Mouse (Mus musculus) brown adipose tissue, adult 24 weeks (tissue): Measurements from ENCODE around the gene Krt6b. TPM values are rescaled to one million over a fixed set of nuclear protein-coding genes. Genes with fewer than 3 reads are reported as not detected.
"Not testable (repeated sequence)": the region's sequence is repeated elsewhere in the genome, so short reads cannot be mapped to it uniquely, and the experiment has no call there.

ENCODE experiments used
- H3K27ac ChIP-seq: fragments of 200-500 bp; replicated peaks from 2 replicates; pipeline ENCODE4 v1.5.1; 2012; ENCODE audit warnings: low read depth, mild to moderate bottlenecking, low read length
- H3K4me1 ChIP-seq: fragments of 200-500 bp; 2 replicates; pipeline ENCODE4 v1.6.1; 2012; ENCODE audit warnings: low read length, mixed read lengths; ENCODE audit not compliant: control insufficient read depth, insufficient read depth, insufficient read length
- H3K4me3 ChIP-seq: fragments of 200-500 bp; 2 replicates; pipeline ENCODE4 v1.5.1; 2012; ENCODE audit warnings: low read depth, mild to moderate bottlenecking, low read length, moderate library complexity; ENCODE audit not compliant: insufficient read depth
- polyA plus RNA-seq: library from polyadenylated mRNA; stranded (reverse); fragments of >200 nt; gene quantifications from 2 replicates; pipeline ENCODE4 v1.2.4, GENCODE M21; 2012; ENCODE audit not compliant: missing spikeins, insufficient read depth, insufficient read length

Gene Krt6b
- not detected in 2 replicates for polyA plus RNA-seq

DNA sequence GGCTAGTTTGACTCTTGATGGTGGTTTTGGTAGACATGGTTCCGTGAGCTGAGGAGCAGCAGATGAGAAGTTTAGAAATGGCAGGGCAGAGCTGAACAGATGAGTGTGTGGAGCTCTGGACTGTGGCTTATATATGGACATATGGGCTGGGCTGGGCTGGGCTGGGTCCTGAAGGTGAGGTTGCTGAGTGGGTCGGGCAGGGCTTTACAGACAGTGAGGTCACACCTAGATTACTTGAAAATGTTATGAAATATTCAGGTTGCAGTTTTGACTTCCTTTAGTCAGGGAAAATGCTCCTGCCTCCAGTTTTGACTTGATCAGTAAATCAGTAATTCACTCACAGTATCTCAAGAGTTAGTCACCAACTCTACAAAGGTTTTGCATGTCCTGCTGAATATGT, at the start of gene Krt6b:
Krt6b (minus strand) TSS at position 101 of the 400 bp plus-strand sequence.
- no peak within 1 kb of the TSS for H3K4me3 ChIP-seq
- no peaks in the 10 kb centered on the region for H3K4me1 ChIP-seq
- no peak within 1 kb of the TSS for H3K27ac ChIP-seq

DNA sequence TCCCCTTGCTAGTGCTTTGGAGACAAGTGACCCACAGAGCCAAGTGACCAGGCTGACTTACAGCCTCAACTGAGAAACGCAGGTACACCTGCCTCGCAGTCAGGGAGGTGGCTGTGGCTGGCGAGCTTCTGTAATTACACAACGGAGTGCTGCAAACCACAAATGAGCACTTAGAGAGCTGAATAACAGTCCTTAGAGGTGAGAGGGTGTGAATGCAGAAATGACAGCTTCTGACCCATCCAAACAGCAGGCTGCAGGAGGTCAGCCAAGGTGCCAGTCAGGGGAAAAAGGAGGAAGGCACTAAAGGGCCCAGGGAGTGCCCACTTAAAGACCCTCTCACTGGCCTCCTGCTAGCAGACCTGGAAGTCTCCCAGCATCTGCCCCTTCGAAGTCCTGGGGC, 44.6 kb upstream of the Krt6b start:
- H3K27ac ChIP-seq, result no peak overlapping the region
- no peak overlapping the region for H3K4me3 ChIP-seq
- no peaks in the 10 kb centered on the region for H3K4me1 ChIP-seq

DNA sequence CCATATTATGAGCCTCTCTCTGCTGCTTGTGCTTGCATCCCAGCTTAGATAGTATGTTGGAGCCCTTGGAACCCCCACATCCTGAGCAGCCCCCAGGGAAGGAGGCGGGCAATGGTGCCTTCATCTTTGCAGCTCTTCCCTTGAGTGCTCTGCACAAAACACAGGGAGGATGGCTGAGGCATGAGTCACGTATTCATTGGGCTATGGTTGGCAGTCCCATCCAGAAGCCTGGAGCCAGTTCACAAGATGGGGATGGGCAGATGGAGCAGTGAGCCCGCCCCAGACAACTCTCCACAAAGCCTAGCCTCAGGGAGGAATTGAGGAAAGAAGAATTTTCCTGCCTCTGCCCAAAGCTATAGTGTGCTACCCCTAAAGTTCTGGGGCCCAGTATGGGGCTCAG, 35.7 kb upstream of the Krt6b start:
- Histone ChIP-seq H3K4me1 (no peaks in the 10 kb centered on the region), H3K27ac (no peak overlapping the region), H3K4me3 (no peak overlapping the region)

DNA sequence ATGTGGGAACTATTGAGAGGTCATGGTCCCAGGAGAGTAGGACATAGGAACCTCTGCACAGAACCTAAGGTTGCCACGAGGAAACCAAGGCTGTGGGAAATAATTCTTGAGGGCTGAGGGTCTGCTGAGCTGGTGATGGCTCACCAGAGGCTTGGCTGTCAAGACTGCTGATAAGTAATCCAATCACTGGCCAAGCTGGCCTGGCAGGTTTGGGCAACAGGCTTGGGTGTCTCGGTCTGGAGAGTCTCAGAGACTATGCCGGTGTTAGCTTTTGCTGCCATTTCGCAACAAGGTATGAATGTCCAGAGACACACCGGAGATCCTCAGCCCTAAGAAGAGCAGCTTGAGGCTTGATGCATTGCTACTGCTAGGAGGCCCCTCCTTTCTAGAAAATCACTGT, 34.3 kb upstream of the Krt6b start:
- no peak overlapping the region for H3K4me3 ChIP-seq
- no peaks in the 10 kb centered on the region for H3K4me1 ChIP-seq
- no peak overlapping the region for H3K27ac ChIP-seq

DNA sequence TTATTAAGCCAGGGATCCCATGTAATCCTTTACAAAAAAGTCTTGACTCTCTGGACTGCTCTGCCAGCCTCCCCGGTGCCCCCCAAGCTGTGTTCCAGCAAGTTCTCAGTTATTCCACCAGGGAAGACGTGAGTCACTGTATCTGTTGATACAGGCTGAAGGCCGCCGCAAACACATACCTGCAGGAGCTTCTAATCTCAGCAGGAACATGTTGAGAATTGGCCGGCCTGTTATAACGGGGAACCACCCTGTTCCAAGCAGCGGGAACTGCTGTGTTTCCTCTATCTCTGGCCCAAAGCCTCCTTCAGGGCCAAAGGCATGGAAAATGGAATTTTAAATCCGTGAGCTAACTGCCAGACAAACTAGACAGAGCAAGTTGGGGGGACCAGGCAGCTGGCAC, 33.6 kb upstream of the Krt6b start:
- Histone ChIP-seq H3K4me1 (no peaks in the 10 kb centered on the region), H3K4me3 (no peak overlapping the region), H3K27ac (no peak overlapping the region)

DNA sequence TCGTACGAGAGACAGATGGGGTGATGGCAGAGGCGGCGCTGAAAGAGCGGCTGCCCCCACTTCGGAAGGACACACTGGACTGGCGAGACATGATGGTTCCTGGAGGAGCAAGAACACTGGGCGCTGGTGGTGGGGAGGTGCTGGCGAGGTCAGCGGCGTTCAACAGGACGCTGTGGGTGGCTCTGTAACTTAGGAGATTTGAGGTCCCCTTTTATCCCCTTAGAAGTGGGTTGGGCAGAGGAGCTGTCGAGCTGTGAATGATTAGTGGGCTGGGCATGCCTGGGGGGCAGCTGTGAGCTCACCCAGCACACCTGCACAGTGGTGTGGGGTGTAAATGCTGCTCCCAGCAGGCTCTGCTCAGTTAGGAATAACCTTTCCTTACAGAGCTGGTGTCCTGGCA, 32.6 kb upstream of the Krt6b start, which contains the start of gene Krt5:
Krt5 (minus strand) TSS at position 179 of the 400 bp plus-strand sequence.
- Histone ChIP-seq H3K27ac (no peak within 1 kb of the TSS), H3K4me3 (no peak within 1 kb of the TSS), H3K4me1 (no peaks in the 10 kb centered on the region)

DNA sequence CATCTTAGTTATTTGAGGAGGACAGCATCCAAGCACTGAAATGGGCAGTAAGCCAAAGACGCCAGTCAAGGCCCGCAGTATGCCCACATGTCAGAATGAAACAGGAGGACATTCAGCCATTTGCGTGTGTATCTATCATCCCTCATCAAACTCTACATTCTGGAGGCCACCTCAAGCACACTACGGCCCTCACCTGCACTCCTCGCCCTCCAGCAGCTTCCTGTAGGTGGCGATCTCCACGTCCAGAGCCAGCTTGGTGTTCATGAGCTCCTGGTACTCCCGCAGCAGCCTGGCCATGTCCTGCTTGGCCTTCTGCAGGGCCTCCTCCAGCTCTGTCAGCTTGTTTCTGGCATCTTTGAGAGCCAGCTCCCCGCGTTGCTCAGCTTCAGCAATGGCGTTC, 28.6 kb upstream of the Krt6b start:
- Histone ChIP-seq H3K27ac (no peak overlapping the region), H3K4me1 (no peaks in the 10 kb centered on the region), H3K4me3 (no peak overlapping the region)

DNA sequence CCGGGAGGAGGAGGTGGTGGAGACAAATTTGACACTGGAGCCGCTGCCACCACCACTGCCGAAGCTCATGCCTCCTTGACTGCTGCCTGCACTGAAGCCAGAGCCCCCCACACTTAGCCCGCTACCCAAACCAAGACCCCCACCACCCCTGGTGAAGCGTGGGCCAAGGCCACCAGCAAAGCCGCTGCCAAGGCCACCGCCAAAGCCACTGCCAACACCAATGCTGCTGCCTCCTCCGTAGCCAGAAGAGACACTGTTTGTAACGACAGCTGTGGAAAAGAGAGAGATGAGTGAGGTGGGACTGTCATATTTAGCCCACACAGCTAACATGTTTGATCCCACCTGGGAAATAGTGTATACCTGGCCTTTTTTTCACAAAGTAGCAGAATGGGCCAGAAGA, 27.4 kb upstream of the Krt6b start:
- Histone ChIP-seq H3K4me1 (no peaks in the 10 kb centered on the region), H3K27ac (no peak overlapping the region), H3K4me3 (no peak overlapping the region)

DNA sequence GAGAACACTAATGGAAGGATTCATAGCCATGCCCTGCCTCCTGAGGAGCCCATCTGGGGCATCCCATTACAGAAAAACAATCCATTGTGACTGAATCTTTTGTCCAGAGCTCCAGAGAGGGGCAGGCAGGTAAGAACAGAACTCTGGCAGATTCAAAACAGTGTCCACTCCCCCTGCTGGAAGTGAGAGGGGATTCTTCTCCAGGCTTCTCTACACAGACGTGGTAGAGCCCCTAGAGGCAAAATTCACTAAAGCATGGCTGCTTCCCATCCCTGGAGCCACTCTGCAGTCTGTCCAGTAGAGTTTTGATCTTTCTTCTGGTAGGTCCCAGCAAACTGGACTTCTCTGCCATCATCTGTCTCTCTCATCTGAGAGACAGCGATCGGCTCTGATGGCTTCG, 24.0 kb upstream of the Krt6b start:
- H3K27ac ChIP-seq, result no peak overlapping the region
- H3K4me1 ChIP-seq, result no peaks in the 10 kb centered on the region
- H3K4me3 ChIP-seq, result no peak overlapping the region

DNA sequence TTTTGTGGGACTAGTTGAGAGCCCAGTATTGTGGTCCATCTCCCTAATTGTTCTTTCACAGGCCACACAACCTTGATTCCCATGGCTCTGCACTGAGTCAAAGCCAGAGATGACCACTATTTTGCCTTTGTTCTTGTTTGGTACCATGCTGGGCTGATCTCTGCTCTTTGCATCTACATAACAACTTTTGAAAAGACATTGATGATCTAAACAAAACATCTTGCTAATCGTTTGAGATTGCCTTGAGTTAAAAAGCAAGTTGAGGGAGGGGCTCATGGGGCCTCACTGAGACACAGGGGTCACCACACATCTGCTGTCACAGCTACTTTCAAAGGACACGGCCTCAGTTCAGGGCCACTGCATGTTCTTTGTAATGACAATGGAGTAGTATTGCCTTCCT, 22.3 kb upstream of the Krt6b start:
- no peak overlapping the region for H3K4me3 ChIP-seq
- no peak overlapping the region for H3K27ac ChIP-seq
- no peaks in the 10 kb centered on the region for H3K4me1 ChIP-seq

DNA sequence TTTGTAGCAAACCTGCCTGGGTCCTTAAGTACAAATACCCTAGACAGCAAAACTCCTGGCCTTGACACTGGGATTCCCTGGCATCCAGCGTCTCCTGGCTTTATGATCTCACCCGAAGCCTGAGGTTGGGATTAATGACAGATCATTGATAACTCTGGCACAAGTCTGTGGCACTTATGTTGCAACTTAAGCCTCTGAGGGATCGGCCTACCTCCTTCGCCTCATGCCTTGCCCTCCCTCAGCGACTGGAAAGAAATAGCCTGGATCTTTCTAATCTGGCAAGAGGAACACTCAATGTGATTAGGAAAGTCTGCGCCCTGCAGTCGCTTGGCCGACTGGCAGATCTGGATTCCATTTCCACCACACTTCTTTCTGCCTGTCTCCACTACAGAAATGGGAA, 19.8 kb upstream of the Krt6b start:
- Histone ChIP-seq H3K27ac (no peak overlapping the region), H3K4me1 (no peaks in the 10 kb centered on the region), H3K4me3 (no peak overlapping the region)

DNA sequence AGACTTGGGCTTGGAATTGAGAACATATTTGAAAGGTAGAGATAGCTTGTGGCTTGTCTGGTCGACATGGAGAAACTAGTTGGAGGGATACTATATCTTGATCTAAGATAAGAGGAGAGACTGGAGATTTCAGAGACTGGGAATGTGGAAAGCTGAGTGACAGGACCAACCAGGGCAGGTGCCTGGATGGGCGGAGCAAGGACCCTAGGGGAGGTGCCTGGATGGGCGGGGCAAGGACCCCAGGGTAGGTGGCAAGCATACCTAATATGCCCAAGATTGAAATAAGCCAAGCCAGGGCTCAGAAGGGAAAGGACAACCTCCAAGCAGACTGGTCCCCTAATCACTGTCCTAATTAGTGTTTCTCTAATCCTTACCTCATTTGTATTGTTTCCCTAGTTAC, 19.1 kb upstream of the Krt6b start:
- H3K27ac ChIP-seq, result no peak overlapping the region
- H3K4me1 ChIP-seq, result no peaks in the 10 kb centered on the region
- no peak overlapping the region for H3K4me3 ChIP-seq

DNA sequence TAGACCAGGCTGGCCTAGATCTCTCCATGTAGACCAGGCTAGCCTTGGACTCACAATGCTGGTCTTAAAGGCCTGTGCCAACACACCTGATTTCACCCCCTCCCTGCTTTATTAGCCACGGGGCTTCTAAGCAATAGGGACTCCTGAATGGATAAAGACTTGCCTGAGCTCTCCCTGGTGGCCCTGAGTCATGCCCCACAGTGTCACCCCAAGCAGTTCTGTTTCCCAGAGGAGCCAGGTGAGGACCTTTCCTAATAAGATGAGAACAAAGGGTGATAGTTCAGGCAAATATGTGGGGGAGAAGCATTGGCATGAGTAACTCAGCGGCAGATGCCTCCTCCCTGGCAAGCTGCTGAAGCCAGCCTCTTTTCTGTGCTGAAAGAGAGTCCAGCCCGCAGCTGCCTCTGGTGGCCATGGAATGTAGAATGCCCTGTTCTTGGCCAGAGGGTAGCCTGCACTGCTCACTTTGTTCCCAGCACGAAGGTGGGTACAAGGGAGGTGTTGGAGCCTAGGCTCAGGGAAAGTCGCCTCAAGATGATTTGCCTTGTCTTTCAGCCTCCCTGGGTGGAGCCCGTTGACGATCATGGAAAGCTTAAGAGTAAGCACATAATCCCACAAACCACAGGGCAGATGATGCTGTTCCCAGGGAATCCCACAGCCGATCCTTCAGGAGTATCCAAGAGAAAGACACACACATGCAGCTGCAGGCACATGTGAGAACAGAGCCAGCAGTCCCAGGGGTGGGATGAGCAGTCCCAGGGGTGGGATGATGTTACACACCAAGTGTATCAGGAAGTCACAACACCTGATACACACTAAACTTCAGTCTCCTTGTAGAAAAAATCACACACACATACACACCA, 17.5 kb upstream of the Krt6b start:
- H3K27ac ChIP-seq, result no peak overlapping the region
- no peak overlapping the region for H3K4me3 ChIP-seq
- no peaks in the 10 kb centered on the region for H3K4me1 ChIP-seq

DNA sequence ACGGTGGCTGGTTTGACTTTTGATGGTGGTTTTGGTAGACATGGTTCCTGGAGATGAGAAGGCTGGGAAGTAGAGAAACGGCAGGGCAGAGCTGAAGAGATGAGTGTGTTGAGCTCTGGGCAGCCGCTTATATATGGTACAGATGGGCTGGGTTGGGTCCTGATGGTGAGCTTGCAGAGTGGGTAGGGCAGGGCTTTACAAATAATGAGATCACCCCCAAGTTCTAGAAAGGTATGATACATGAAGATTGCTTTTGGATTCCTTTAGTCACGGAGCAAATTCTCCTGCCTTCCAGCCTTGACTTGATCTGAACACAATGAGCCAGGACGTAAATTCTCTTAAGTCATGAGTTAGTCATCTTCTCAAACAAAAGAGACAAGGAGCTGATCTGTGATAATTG, 14.1 kb upstream of the Krt6b start, which contains the start of gene Krt6a:
Krt6a (minus strand) TSS at position 101 of the 400 bp plus-strand sequence.
- Histone ChIP-seq H3K4me3 (no peak within 1 kb of the TSS), H3K4me1 (no peaks in the 10 kb centered on the region), H3K27ac (no peak within 1 kb of the TSS)

DNA sequence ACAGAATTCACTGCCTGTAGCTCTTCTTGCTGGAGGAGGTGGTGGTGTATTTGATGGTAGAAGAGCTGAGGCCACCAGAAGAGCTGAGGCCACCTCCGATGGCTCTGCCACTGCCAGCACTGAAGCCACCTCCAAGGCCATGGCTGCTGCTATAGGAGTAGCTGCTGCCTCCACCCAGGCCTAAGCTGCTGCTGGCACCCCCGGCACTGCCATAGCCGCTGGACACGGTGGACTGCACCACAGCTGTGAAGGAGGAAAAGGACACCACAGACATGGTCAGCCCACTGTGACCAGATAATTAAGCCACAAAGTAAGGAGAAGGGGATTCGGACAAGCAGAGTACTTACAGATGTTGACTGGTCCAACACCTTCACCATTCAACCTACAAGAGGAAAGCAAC, 10.4 kb upstream of the Krt6b start:
- H3K27ac ChIP-seq, H3K4me1 ChIP-seq, H3K4me3 ChIP-seq: not testable (repeated sequence)

DNA sequence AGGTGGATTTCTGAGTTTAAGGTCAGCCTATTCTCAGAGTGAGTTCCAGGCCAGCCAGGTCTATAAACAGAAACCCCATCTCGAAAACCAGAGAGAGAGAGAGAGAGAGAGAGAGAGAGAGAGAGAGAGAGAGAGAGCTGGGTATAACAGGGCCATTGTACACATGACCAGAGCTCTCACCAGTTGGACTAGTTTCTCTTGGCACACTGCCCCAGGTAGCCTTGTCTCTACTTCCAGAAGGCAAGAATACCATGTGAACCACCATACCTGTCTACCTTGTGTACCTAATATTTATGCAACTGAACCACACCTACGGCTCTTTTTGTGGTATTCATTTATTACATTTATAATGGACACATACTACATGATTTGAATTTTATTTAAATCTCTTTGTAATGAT, 8.1 kb upstream of the Krt6b start:
- no peak overlapping the region for H3K4me3 ChIP-seq
- H3K27ac ChIP-seq, result no peak overlapping the region
- H3K4me1 ChIP-seq, result no peaks in the 10 kb centered on the region
